Mouse (Mus musculus) thymus, postnatal 36 days (tissue): ENCODE measurements around the gene Resf1.
"Not testable (repeated sequence)": the region's sequence is repeated elsewhere in the genome, so short reads cannot be mapped to it uniquely, and the experiment has no call there.

Source experiments
- DNase-seq, 2 experiments: peaks; one replicate each; pipeline ENCODE4 v3.0.0; 2022; ENCODE audit warnings: mixed read lengths in 2 of 2

Gene Resf1

GRCm38 (mm10) chr6:149348211-149348610 lies 39.0 kb downstream of the Resf1 start:
- peak in 1 of 2 experiments; percentile 30 for DNase-seq

GRCm38 (mm10) chr6:149354826-149355495 lies 45.7 kb downstream of the Resf1 start:
- DNase-seq: no peak

GRCm38 (mm10) chr6:149355799-149356198 lies 46.6 kb downstream of the Resf1 start:
- DNase-seq: not testable (repeated sequence)

DNA sequence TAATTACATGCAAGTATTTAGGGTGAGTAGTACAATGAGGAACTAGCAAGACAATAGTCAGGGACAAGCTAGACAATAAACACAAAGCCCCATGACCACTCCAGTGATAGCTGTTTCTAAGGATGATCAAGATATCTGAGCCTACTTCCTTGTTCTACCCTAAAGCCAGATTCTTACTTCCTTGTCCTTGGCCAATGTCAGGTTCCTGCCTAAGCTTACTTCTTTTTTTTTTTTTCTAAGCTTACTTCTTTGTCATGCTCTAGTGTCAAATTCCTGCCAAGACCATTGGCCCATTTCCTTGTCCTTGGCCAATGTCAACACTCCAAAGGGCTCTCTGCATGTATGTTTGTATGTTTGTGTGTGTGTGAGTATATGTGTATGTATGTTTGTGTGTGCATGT lies 47.9 kb downstream of the Resf1 start:
- no peak for DNase-seq

GRCm38 (mm10) chr6:149362533-149362932 lies 53.3 kb downstream of the Resf1 start:
- DNase-seq: not testable (repeated sequence)

DNA sequence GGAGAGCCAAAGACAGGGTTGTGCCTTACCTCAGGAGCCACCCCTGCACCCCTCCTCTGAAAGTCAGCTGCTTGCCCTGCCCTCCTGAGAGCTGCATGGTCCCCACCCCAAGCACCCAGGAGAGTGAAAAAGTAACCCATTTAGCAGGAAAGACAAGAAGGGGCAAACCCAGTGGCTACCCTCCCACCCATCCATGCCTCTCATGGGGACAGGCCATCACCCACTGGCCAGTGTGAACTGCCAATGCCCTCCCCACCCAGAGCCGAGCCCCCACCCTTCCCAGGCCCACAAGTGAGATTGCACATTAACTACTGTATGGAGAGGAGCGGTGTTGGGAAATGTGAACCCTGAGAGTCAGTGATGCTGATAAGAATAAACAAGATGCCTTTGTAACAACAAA lies 56.8 kb downstream of the Resf1 start:
- DNase-seq: not testable (repeated sequence)

DNA sequence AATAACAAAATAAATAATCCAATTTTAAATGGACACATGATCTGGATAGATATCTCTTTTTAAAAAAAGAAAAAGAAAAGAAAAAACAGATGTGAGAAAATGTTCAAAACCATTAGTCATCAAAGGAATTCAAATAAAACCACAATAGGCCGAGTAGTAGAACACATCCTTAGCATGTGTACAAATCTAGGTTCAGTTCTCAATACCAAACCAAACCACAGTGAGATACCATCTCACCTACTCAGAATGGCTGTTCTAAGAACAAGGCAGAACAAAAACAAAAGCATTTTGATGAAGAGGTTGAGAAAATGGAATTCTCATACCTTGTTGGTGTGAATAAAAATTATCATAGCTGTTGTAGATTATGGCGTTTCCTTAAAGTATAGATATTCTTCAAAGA lies 57.2 kb downstream of the Resf1 start:
- no peak for DNase-seq

DNA sequence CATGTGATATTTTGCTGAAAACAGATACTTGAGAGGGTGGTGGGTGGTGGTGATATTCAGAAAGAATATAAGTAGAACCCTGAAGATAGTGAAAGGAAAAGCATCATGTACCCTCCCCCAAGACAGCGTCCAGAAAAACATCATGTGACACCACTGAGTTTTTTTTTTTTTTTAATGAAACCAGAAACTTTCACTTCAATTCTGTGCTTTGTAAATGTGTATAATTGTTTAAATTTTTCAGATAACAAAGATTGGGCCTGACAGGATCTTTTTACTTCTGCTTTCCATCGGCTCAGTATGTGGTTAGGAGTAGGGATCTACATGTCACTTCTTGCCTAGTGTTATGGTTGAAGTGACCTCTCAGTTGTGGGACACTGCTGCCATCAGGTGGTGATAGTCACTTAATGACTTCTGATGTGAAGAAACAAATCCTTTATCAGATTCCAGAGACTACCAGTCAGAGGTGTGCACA lies 65.8 kb downstream of the Resf1 start:
- peak; percentile 57 to 64 for DNase-seq

GRCm38 (mm10) chr6:149383531-149383930 lies 74.3 kb downstream of the Resf1 start:
- no peak for DNase-seq
